Mouse (Mus musculus) frontal cortex, adult 2 months (tissue): ENCODE measurements around the gene Grk1. TPM values are rescaled to one million over a fixed set of nuclear protein-coding genes. Genes with fewer than 3 reads are reported as not detected.

Experiments
- DNase-seq, 2 experiments: peaks; one replicate each; pipeline ENCODE4 v3.0.0; 2022; ENCODE audit warnings: low spot score in 1 of 2; ENCODE audit errors: extremely low spot score in 1 of 2
- polyA plus RNA-seq: library from polyadenylated mRNA; depleted of rRNA; stranded (reverse); fragments of >200 nt; gene quantifications from 2 replicates; pipeline ENCODE4 v1.2.3, GENCODE M21; 2012; rRNA removed

The Grk1 gene
- under 0.01 and 0.02 TPM in 2 replicates for polyA plus RNA-seq

DNA sequence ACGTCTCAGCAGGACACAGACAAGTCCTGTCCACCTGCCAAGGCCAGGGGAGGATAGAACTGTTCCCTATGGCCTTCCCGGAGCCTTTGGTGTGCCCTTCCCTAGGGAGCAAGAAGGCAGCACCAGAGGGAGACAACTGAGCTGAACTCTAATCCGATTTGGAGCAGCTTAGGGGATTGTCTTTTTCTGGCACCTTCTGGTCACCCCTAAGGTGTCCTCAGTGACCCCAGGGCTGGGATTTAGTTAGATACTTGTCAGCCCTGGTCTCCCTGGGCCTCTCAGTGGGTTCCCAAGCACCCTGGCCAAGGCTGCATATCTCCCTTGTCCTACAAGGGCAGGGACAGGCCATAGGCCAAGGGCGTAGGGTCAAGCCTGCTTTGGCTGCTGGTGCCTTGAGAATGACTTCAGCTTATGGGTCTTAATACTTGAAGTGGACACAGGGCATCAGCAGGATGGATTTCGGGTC, at the start of gene Grk1:
Gene Grk1, plus strand, starts transcription at position 416 of the 466 bp plus-strand sequence.
- DNase-seq, result no peak

DNA sequence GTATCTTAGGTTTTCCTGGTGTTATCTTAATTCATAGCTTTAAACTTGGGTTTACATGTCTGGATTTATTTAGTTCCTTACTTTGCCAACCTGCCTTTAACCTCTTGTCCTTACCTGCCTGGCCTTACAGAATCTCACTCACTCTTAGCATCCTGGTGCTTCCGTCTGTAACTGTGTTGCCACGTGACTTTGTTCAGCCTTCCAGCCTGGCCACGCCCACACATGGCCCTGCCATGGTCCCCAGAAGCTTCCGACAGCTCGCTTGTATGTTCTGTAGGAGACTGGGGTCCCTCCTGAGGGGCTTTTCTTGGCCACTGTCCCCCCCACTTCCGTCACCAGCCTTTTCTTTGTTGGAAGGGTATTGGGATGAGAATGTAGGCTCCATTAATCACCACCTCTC, 48.7 kb upstream of the Grk1 start:
- no peak for DNase-seq

DNA sequence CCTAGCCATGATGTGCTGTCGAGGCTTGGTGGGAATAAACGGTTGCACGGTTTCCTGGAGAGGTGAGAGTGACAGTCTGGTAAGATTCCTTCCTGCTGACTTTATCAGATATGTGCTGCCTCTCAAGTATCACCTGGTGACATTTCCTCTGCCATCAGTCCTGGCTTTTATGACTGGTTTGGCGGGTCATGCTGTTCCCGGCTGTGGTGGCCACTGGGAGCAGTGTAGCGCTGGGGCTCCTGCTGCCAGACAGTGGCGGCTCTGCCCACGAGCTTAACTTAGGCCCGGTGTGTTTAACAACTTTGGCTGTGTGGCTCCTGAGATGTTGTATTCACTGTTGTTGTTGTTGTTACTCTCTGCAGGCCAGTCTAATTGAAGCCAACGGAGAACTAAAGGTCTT, 48.2 kb upstream of the Grk1 start:
- DNase-seq, result no peak

DNA sequence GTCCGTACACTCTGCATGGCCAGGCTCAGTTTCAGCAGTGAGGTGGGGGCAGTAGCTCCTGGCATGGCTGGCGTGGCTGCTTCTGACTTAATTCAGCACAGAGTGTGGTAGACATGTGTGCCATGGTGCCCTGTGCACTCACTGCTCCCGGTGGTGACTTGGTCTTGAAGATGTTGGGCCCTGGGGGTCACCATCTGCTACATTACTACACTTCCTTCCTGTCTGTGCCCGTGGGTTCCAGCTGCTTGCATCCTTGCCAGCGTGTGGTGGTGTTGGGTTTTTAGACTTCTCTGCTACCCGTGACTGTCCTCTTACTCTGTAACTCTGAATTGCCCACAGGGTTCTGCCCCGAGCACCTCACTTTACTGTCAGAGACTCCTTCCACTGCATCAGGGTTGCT, 44.7 kb upstream of the Grk1 start:
- no peak for DNase-seq

DNA sequence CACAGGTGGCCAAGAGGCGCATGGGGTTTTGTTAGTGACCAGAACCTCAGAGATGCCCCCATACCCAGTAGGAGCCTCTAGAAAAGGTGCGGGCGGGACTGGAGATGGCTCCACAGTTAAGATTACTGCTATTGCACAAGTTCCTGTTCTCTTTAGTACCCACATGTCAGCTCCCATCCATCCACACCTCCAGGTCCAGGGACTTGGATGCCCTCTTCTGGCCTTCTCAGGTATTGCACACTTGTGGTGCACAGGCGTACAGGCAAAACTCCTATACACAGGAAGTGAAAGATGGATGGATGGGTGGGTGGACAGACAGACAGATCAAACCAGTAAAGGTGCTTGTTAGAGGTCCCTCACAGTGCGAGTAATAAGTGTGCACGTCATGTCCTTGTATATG, 43.0 kb upstream of the Grk1 start:
- no peak for DNase-seq

DNA sequence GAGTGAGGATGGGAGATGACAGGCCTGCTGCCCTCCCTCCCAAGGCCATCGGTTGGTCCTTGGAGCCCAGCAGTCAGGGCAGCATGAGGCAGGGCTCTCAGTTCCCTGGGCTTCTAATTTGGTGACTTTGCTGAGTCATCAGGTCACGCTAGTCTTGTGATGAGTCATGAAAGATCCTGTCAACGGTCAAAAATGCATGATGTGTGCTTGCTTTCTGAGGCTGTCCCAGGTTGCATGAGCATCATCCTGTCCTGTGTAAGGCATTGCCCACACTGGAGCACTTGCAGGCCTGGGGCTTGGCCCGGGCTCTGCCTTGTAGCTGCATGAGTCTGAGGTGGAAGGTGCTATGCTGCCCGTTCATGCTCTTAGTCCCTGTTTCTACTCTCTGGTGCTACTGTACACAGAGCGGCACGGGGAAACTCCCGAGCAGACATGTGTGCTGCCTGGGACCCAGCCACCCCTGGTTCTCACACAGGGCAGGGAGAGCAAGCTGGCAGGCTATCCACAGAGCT, 31.7 kb upstream of the Grk1 start:
- no peak for DNase-seq

DNA sequence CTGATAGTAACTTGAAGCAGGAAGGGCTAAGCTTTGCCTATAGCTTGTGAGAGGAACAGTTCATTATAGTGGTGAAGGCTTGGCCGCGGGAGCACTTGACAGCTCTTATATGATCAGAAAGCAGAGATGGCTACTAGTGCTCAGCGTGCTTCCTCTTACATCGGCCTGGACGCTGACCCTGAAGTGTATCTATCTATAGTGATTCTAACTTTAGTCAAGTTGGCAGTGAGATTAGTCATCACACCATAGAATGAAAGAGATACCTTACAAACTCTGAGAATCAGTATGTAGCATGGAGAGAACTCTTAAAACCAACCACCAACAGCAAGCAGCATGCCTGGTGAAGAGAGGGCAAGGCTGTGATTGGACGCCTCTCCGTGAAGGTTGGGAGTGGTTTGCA, 23.3 kb upstream of the Grk1 start:
- no peak for DNase-seq

DNA sequence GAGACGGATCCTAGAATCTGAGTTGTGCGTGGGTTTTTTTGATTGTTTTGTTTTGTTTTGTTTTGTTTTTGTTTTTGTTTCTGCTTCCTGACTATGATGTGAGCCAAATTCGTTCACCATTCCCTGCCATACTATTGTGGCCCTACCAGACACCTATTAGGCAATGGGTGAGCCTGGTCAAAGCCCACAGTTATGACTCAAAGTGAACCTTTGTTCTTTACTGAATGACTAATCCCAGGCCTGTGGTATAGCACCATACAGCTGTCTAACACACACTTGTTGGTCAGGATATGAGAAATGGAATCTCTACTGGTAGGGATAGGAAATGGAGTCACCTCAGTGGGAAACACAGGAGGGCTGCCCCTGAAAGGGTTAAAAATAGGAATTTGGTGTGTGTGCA, 22.3 kb upstream of the Grk1 start:
- DNase-seq, result no peak

DNA sequence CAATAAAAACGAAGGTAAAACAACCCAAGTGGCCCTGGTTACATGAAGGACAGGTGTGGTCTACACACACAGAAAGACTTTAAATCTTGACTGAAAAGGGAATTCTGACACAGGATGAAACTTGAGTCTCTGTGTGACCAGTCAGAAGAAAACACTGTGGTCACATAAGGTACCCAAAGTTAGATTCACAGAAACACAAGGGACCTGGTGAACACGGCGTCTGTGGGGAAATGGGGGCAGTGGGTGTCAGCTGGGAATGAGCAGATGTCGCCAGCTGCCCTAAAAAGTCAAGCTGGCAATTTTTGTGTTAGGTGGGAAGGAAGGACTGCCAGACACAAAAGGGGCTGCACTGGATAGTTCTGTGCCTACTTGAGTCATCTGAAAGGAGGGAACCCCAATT, 21.9 kb upstream of the Grk1 start:
- DNase-seq, result no peak

DNA sequence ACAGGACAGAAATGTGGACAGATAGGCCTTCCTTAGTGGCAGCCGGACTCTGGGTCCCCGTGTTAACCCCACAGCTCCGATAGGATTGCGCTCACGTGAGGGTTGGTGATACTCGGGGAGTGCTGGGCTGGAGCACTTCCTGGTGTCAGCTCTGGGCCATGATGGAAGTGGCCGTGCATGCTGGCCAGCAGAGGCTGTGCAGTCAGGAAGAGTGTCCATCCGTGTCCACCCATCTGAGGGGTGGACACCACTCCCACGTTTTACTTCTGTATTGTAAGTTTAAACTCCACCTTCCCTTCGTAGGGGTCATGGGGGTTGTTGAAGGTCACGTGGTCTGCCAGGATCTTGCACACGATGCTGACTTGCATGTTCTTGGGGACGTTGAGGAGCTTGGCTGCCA, 18.5 kb upstream of the Grk1 start:
- no peak for DNase-seq

DNA sequence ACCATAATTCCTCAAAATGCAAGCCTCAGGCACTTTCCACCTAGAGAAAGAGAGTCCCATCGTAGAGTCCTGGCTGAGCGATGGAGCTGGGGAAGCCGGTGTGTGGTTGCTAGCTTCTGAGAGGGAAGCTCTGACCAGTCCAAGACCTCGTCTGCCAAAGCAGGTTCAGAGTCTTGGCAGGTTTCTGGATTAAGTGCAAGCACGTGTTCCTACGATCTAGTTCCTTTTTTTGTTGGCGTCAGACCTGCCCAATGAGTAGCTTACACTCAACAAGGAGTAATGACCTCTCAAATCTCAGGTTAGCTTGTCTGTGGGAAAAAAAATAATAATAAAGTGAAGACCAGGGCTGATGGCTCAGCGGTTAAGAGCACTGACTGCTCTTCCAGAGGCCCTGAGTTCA, 17.2 kb upstream of the Grk1 start:
- DNase-seq, result no peak

DNA sequence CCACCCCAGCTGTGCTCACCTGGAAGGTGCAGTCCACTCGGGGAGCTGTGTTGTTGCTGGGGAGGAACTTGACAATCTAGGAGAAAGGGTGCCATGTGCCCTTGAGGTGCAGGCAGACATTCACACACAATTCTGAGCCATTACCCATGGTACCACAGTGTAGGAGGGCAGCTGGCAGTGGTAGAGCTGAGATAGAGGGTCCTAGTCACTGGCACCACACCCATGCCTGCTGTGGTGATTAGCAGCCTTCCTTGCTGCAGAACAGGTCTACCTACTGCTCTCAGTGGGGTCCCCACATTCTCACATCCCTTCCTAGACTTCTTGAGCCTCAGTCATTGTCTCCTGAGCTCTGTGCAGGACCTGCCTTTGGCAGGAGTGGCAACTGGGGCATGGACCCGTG, 16.1 kb upstream of the Grk1 start:
- no peak for DNase-seq

DNA sequence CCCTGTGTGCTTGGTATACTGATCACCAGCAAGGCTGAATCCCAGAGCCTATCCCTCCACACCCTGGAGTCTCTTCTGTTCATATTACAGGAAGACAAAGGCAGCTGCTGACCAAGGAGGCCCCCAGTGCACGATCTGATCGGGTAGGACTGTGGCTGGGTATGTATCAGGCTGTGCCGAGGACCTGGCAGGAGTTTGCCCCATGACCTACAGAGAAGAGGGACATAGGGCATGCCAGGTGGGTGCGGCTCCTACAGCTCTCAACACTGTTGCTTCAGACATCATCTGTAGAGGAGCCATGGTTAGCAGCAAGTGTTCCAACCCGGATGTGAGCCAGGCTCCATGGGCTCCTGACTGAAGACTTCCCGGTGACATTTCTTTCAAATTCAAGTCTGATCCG, 11.0 kb upstream of the Grk1 start:
- no peak for DNase-seq

DNA sequence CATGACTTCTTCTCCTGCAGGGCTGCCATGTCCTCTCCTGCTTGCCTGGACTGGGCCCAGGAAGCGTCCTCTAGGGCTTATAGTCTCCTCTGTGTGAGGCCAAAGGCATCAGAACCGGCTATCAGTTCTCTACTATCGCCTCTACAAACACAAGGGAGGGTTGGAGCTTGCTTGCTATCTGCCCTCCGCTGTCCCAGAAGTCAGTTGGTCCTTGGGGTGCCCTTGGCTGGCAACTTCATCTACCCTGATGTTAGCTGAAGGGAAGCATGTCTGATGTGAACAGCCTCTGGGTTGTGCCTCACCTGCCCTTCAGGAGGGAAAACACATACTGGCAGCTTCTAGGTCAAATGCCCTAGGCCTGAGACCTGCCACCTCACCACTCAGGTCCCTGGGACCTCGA, 8.2 kb upstream of the Grk1 start, which contains the start of gene Atp4b:
Gene Atp4b, minus strand, starts transcription at position 101 of the 400 bp plus-strand sequence.
- DNase-seq, result no peak

DNA sequence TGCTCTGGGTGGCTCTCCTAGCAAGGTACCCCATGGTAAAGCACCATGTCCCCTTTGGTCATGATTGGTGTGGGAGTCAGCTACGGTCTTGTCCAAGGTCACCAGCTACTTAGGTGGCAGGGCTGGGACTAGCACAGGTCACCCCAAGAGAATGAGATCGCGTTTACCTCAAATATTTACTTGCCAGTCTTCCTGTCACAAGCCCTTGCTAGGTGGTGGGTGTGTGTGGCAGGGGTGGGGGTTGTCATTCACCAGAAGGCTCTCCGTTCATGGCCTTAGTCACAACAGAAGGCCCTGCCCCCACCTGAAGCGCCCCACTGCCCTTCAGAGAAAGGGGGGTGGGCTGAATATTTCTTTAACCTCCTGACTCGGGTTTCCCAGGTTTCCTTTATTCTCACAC, 1.4 kb upstream of the Grk1 start:
- DNase-seq, result no peak

DNA sequence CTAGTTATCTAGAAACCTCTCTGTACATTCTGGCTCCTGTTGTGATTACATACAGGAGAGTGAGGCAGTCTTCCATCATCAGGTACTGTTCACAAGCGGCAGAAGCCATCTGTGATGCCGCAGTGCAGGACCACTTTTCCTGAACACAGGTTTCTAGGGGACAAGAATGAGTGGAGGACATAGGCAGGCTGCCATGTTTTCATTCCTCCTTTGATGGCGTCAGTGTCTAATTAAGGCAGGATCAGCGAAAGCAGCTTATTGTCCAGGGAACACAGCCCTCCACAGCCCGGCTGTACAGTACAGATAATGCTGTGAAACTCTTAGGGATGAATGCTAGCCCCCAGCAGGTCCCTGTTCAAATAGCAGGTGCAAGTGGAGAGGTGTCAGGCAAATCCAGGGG, 1.1 kb downstream of the Grk1 start:
- no peak for DNase-seq

DNA sequence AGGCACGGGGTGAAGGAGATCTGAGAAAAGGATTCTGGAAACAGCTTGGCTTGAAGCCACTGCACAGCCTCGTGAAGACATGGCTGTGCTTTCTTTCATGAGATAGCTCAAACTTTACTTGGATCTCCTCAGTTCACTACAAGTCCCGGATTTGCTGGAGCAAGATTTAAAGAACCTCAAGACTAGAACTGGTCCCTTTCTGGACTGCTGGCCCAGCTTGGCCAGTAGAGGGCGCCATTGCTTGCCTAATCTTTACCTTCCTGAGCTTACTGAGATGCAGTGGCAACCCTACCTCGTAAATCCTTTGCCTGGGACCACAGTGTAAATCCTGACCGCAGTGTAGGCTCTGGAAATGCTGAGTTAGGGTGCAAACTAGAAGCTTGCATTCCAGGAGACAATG, 6.7 kb downstream of the Grk1 start:
- DNase-seq, result peak; percentile 25 to 82

DNA sequence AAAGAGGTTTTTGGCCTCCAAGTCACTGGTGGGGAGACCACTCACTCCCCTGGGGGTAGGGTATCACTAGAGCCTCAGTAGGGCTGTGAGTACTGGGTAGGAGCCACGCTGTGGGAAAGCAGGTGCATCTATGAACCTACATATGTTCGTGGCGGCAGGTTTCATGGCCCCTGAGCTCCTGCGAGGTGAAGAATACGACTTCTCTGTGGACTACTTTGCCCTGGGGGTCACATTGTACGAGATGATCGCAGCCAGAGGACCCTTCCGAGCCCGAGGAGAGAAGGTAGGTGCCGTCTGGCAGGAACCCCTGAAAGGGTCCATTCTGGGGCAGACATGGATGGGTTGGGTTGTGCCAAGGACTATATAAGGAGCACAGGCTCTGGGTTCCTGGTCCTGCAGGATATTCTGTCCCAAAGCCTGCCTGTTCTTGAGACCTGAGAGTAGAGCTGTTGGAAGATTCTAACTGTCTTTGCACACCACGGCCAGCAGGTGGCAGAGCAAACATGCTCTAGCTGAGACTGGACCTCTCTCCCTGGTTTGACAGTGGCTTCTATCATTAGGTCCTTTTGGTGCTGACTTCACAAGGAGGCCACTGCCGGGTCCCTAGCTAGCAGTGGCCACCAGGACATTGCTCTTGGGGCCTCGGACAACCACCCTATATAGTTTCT, 8.1 kb downstream of the Grk1 start:
- peak in 1 of 2 experiments; percentile 62 for DNase-seq

DNA sequence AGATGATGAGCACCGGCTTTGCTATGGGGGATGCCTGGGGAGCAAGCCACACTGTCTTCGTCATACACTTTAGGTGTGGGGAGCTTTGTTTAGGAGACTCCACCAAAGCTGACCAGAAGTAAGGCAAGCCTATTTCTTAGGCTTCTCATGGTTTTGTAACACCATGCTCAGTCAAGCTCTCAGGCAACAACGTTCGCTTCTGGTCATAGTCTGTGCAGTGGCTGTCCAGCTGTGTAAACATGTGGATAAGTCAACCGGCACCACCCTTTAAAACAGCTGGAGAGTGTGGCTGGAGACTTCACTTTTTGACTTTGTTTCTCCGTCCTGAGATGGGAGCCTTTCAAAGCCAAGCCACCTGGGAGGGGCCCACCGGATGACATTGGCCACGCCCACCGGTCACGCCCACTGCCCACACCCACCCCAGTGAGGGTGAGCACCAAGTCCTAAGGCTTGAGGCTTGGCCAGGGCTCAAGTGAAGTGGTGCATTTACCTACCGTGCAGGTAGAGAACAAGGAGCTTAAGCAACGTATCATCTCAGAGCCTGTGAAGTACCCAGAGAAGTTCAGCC, 9.0 kb downstream of the Grk1 start:
- no peak for DNase-seq

DNA sequence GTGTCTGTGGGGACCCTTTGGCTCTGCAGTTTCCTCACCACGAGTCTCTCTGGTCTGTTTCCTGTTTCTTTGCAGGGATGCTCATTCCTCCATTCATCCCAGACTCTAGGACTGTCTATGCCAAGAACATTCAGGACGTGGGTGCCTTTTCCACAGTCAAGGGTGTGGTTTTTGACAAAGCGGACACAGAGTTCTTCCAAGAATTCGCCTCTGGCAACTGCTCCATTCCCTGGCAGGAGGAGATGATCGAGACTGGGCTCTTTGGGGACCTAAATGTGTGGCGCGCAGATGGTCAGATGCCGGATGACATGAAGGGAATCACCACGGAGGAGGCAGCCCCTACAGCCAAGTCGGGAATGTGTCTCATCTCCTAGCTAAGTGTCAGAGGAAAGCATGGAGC, 11.0 kb downstream of the Grk1 start:
- peak in 1 of 2 experiments; percentile 34 for DNase-seq

DNA sequence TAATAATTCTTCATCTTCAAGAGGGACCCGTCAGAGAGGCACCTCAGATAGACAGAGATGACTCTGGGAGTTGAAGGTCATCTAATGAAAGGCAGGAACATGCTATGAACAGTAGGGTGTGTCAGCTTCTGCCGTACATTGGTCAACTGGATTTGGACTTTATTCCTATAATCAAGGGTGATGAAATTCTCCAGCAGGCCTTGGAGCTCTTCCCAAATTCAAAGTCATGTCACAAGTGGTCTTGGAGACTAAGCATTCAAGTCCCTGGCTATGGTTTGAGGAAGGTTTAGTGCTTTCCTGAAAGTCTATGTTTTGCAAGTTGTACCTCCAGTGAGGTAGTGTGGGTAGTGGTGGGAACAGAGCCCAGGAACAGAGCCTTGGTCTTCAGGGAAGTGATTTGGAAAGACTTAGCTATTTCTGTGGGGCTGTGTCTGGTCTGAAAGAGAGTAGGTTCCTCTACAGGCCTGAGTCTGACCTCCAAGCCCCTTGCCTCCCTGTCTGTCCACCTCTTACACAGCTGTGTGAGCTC, 14.3 kb downstream of the Grk1 start:
- DNase-seq, result peak in 1 of 2 experiments; percentile 22

DNA sequence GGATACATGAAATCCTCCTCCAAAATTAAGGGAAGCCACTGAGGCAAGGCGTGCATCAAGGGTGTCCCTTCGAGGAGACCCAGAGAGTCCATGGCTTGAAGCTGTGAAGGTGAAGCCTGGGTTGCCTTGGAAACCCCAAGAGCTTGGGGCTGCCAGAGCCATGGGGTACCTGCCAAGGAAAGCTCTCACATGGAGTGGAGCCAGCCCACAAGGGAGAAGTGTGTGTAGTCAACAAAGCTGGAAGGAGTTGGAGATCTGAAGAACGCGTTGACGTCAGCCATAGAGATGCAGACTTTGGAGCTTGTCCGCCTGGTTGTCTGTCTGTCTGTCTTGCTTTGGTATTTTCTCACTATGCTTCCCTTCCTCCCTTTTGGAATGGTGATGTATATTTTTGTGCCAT, 16.1 kb downstream of the Grk1 start:
- DNase-seq, result peak in 1 of 2 experiments; percentile 33
